Mouse (Mus musculus) layer of hippocampus, postnatal 10 days (tissue): ENCODE measurements around the gene Mrc2. TPM values are rescaled to one million over a fixed set of nuclear protein-coding genes. Genes with fewer than 3 reads are reported as not detected.

Source experiments
- DNase-seq, 2 experiments: peaks; one replicate each; pipeline ENCODE4 v3.0.0; 2021; ENCODE audit warnings: low spot score in 2 of 2
- total RNA-seq, 2 experiments: library from RNA; stranded (reverse); gene quantifications; 2 replicates each; pipeline ENCODE4 v1.2.3; 2021

Gene Mrc2
- total RNA-seq, 2 experiments from 2014 or later: 8.9 to 9.3 TPM

- DNase-seq: no peak
These were observed 17.8 kb downstream of the Mrc2 start for GRCm38 (mm10) chr11:105310197-105310596.

GRCm38 (mm10) chr11:105311291-105311975 is 19.0 kb downstream of the Mrc2 start:
- DNase-seq: peak in 1 of 2 experiments; percentile 15

GRCm38 (mm10) chr11:105312311-105312942 is 20.0 kb downstream of the Mrc2 start:
- DNase-seq: no peak

GRCm38 (mm10) chr11:105312972-105313632 is 20.7 kb downstream of the Mrc2 start:
- no peak for DNase-seq

GRCm38 (mm10) chr11:105313633-105314014 is 21.2 kb downstream of the Mrc2 start:
- no peak for DNase-seq

GRCm38 (mm10) chr11:105315296-105315695 is 22.9 kb downstream of the Mrc2 start:
- DNase-seq: no peak

- DNase-seq: no peak
These were observed 23.7 kb downstream of the Mrc2 start for GRCm38 (mm10) chr11:105316121-105316520.

GRCm38 (mm10) chr11:105317769-105318168 is 25.3 kb downstream of the Mrc2 start:
- no peak for DNase-seq

GRCm38 (mm10) chr11:105321090-105321489 is 28.6 kb downstream of the Mrc2 start:
- no peak for DNase-seq

GRCm38 (mm10) chr11:105323530-105323929 is 31.1 kb downstream of the Mrc2 start:
- no peak for DNase-seq

GRCm38 (mm10) chr11:105327101-105327500 is 34.7 kb downstream of the Mrc2 start:
- DNase-seq: no peak

- no peak for DNase-seq
These were observed 37.5 kb downstream of the Mrc2 start for GRCm38 (mm10) chr11:105329962-105330361.

- DNase-seq: no peak
These were observed 38.7 kb downstream of the Mrc2 start for GRCm38 (mm10) chr11:105331129-105331528.

- peak; percentile 41 to 46 for DNase-seq
These were observed 39.3 kb downstream of the Mrc2 start for GRCm38 (mm10) chr11:105331732-105332131.

- peak; percentile 72 to 76 for DNase-seq
These were observed 40.0 kb downstream of the Mrc2 start for GRCm38 (mm10) chr11:105332468-105332867.

GRCm38 (mm10) chr11:105333867-105334670 is 41.6 kb downstream of the Mrc2 start:
- DNase-seq: no peak

GRCm38 (mm10) chr11:105338596-105339390 is 46.4 kb downstream of the Mrc2 start:
- DNase-seq: no peak

- peak; percentile 40 to 47 for DNase-seq
These were observed 52.8 kb downstream of the Mrc2 start for GRCm38 (mm10) chr11:105345284-105345683.

- peak; percentile 93 to 94 for DNase-seq
These were observed 55.0 kb downstream of the Mrc2 start for GRCm38 (mm10) chr11:105347162-105348161.
